Mouse (Mus musculus): ENCODE results near the gene Ube4b. TPM values are rescaled to one million over a fixed set of nuclear protein-coding genes. Genes with fewer than 3 reads are reported as not detected.

Ube4b gene
- 22.1 and 25.7 TPM in 2 replicates for polyA plus RNA-seq (2021; fragmentation: Nextera tagmentation)
- long read RNA-seq, experiment 1, full-length matches to known transcripts, result 6 of 40 reads
- long read RNA-seq, experiment 1, partial matches to known transcripts, result 23 of 40 reads
- long read RNA-seq, experiment 1, other reads (novel, unspliced or antisense), result 11 of 40 reads
- long read RNA-seq, experiment 2, full-length matches to known transcripts, result 91 of 160 reads
- long read RNA-seq, experiment 2, partial matches to known transcripts, result 55 of 160 reads
- long read RNA-seq, experiment 2, other reads (novel, unspliced or antisense), result 14 of 160 reads

DNA sequence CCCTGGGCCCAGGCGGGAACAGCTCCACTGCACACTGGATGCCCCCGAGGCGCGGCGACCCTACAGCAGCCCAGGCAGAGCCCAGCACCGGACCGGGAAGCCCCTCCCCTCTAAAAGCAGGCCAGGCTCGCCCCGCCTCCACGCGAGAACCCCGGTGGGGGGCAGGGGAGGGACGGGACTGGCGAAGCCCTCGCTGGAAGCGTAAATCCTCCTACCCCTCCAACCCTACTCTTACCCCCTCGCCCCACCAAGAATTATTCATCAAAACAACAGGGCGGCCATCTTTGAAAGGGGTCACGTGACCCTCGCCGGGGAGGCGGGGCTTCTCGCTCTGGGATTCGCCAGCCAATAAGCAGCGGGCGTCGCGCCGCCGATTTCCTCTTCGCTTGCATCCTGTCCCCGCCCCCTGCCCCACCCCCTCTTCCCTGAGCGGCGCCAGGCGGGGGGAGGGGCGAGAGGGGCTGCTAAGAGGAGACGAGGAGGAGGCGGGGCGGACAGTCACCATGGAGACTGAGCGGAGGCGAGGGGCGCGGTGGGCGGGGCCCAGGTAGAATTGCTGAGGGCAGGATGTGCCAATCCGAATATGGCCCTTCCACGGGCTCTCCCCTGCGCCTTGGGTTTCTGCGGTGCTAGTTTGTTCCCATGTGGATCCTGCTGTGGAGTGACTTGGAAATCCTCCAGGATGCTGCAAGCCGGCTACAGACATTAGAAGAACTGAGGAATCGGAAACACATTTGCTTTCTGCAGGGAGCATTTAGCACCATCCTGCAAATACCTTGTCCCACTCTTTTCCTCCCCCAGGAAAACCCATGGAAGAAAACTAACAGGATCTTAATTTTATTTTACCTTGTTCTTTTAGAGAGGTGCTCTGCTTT, at the start of gene Ube4b:
TSS of gene Ube4b (minus strand) at position 425 of the 875 bp plus-strand sequence.

GRCm38 (mm10) chr4:149454879-149455278, 28.3 kb upstream of the Ube4b start, which contains the start of gene Rbp7:
TSS of gene Rbp7 (minus strand) at chr4:149454978.

GRCm38 (mm10) chr4:149307596-149308490, 118.7 kb downstream of the Ube4b start, which contains the start of gene Kif1b:
TSS of gene Kif1b (minus strand) at chr4:149307693.

Other genes starting within 250 kb of the Ube4b start
- 53.2 and 57.3 TPM in 2 replicates for gene Kif1b, start 119.1 kb downstream of the Ube4b start, polyA plus RNA-seq (2021; fragmentation: Nextera tagmentation)
- 0.79 TPM in 1 of 2 replicates, not detected in the other for gene Rbp7, start 28.2 kb upstream of the Ube4b start, polyA plus RNA-seq (2021; fragmentation: Nextera tagmentation)
- gene Tmem274, start 50.6 kb upstream of the Ube4b start, polyA plus RNA-seq (2021; fragmentation: Nextera tagmentation), result not detected in 2 replicates
- gene Nmnat1, start 58.5 kb upstream of the Ube4b start, polyA plus RNA-seq (2021; fragmentation: Nextera tagmentation), result 3.3 and 4.4 TPM in 2 replicates
- gene Lzic, start 58.5 kb upstream of the Ube4b start, polyA plus RNA-seq (2021; fragmentation: Nextera tagmentation), result 18.3 and 22.7 TPM in 2 replicates
- 52.4 and 68.7 TPM in 2 replicates for gene Ctnnbip1, start 91.5 kb upstream of the Ube4b start, polyA plus RNA-seq (2021; fragmentation: Nextera tagmentation)
- 65.3 and 70.3 TPM in 2 replicates for gene Clstn1, start 159.7 kb upstream of the Ube4b start, polyA plus RNA-seq (2021; fragmentation: Nextera tagmentation)